Mouse (Mus musculus) kidney, postnatal 0 days (tissue): Measurements from ENCODE around the gene Stpg4. TPM values are rescaled to one million over a fixed set of nuclear protein-coding genes. Genes with fewer than 3 reads are reported as not detected.

Experiments used
- ATAC-seq: fragments of 200-750 bp; cut with Nextera tagmentation; replicated peaks from 2 replicates; pipeline ENCODE4 v1.8.0; 2017; ENCODE audit warnings: low read depth, moderate number of reproducible peaks, moderate TSS enrichment, moderate library complexity; ENCODE audit not compliant: low FRiP score
- DNase-seq: peaks from one replicate; pipeline ENCODE4 v3.0.0-alpha.2; 2016; ENCODE audit warnings: low spot score
- H3K27ac ChIP-seq: fragments of 300-500 bp; sonication (generic); 2 replicates; pipeline ENCODE4 v1.5.1; 2014; ENCODE audit warnings: mild to moderate bottlenecking
- H3K27me3 ChIP-seq: fragments of 300-500 bp; sonication (generic); 2 replicates; pipeline ENCODE4 v1.6.1; 2014; ENCODE audit warnings: low read length, mixed read lengths; ENCODE audit not compliant: insufficient read depth
- H3K36me3 ChIP-seq: fragments of 300-500 bp; sonication (generic); 2 replicates; pipeline ENCODE4 v1.6.1; 2014; ENCODE audit warnings: low read length, mixed read lengths; ENCODE audit not compliant: insufficient read depth
- H3K4me1 ChIP-seq: fragments of 300-500 bp; sonication (generic); replicated peaks from 2 replicates; pipeline ENCODE4 v1.6.1; 2014; ENCODE audit warnings: antibody characterized with exemption, low read length, mixed read lengths; ENCODE audit not compliant: insufficient read depth
- H3K4me2 ChIP-seq: fragments of 300-500 bp; sonication (generic); 2 replicates; pipeline ENCODE4 v1.6.1; 2014; ENCODE audit warnings: mild to moderate bottlenecking, low read length, moderate library complexity, mixed read lengths
- H3K4me3 ChIP-seq: fragments of 300-500 bp; sonication (generic); replicated peaks from 2 replicates; pipeline ENCODE4 v1.5.1; 2014; ENCODE audit warnings: low read depth, low read length
- H3K9ac ChIP-seq: fragments of 300-500 bp; sonication (generic); 2 replicates; pipeline ENCODE4 v1.6.1; 2014; ENCODE audit warnings: low read depth, low read length
- H3K9me3 ChIP-seq: fragments of 300-500 bp; sonication (generic); replicated peaks from 2 replicates; pipeline ENCODE4 v1.6.1; 2016; ENCODE audit warnings: low read length, inconsistent platforms, mixed read lengths
- CTCF ChIP-seq: IDR thresholded peaks from 2 replicates; pipeline ENCODE4 v1.5.1; 2016; ENCODE audit warnings: antibody characterized with exemption, low read depth, mild to moderate bottlenecking, moderate library complexity
- WGBS: fragments of 180-500 bp; shearing (Covaris S2); extraction: QIAGEN DNeasy Blood & Tissue Kit; methylation state at CpG from one replicate; pipeline ENCODE4 v1.1.7; 2014; 5-methylcytosine and 5-hydroxymethylcytosine counted together
- polyA plus RNA-seq: library from polyadenylated mRNA; unstranded; fragments of >200 nt; fragmentation: Nextera tagmentation; extraction: Ambion mirVana; gene quantifications from 2 replicates; pipeline ENCODE4 v1.2.1, GENCODE M21; 2015

The Stpg4 gene
- polyA plus RNA-seq, 1 experiment from 2014 or later: not detected

DNA sequence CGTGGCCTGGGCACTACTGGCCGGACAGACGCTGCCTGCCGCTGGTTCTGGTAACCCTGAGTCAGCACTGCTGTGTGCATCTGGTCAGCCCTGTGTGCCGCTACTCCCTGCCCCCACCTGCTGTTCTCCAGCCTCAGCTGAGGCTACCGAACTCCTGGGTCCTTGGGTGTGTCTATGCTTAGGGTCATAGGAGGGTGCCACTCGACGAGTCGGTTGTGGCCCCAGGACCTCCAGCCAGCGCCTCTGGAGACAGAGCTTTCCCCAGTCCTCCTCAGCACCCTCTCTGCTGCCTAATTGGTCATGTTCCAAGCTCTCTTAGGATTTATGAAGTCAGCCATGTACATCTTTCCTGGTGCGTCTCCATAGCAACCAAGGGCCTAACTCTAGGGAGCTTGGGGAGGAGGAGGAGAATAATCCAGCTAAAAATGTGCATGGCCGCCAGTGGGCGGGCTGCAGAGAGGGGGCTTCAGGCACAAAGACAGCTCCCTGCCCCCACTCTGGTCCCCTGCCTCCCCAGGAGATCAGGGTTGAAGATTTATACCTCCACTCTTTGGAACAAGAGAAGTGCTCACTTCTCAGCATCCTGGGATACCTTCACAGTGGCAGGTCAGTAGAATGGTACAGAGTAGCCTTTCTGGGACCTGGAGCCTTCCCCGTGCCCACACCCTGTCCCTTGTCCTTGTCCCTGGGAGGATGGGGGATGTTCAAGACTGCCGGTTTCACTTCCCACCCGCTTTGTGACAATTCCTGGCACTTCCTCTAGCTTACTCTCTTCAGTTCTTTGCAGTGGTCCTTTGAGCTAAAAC lies 49.0 kb downstream of the Stpg4 start:
- H3K4me3 ChIP-seq: no peak overlapping the region
- TF ChIP-seq CTCF: peak; percentile 15; the same call in 1 of the 2 replicates
- H3K27ac ChIP-seq: peak overlapping the region; percentile 77; the same call in 1 of the 2 replicates
- 32% methylated on average over 16 of the region's 16 CpGs for WGBS
- DNase-seq (peak; percentile 80), ATAC-seq (no peak)
- no peak overlapping the region for H3K9ac ChIP-seq
- H3K4me2 ChIP-seq: no peak overlapping the region
- no peaks in the 10 kb centered on the region for H3K9me3 ChIP-seq
- H3K27me3 ChIP-seq: no peaks in the 10 kb centered on the region
- peaks cover 34% of the 10 kb centered on the region for H3K4me1 ChIP-seq
- no peaks in the 10 kb centered on the region for H3K36me3 ChIP-seq

DNA sequence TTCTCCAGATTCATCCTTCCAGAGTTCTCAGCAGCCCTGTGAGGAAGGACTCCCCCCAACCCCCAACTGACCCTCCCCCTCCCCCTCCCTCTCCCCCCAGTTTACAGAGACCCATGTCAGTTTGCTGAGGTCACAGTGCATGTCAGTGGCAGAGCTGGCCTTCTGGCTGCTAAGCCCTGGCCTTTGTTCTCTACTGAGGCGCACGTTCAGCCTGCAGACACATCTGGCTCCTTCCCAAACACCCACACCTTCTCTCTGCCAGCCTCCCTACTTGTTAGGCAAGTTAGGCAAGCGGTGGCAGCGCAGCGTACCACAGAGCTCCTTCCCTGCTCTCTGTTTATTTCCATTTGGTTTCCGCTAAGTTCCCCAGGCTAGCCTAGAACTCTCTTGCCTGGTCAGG lies 50.0 kb downstream of the Stpg4 start:
- 56% methylated on average over 6 of the region's 6 CpGs for WGBS
- H3K36me3 ChIP-seq: no peaks in the 10 kb centered on the region
- no peak for ATAC-seq
- H3K4me1 ChIP-seq: peaks cover 34% of the 10 kb centered on the region
- no peak for TF ChIP-seq CTCF
- no peak overlapping the region for H3K9ac ChIP-seq
- H3K27me3 ChIP-seq: no peaks in the 10 kb centered on the region
- peak overlapping the region; percentile 77 for H3K27ac ChIP-seq
- no peak overlapping the region for H3K4me2 ChIP-seq
- no peak overlapping the region for H3K4me3 ChIP-seq
- DNase-seq: no peak
- no peaks in the 10 kb centered on the region for H3K9me3 ChIP-seq

DNA sequence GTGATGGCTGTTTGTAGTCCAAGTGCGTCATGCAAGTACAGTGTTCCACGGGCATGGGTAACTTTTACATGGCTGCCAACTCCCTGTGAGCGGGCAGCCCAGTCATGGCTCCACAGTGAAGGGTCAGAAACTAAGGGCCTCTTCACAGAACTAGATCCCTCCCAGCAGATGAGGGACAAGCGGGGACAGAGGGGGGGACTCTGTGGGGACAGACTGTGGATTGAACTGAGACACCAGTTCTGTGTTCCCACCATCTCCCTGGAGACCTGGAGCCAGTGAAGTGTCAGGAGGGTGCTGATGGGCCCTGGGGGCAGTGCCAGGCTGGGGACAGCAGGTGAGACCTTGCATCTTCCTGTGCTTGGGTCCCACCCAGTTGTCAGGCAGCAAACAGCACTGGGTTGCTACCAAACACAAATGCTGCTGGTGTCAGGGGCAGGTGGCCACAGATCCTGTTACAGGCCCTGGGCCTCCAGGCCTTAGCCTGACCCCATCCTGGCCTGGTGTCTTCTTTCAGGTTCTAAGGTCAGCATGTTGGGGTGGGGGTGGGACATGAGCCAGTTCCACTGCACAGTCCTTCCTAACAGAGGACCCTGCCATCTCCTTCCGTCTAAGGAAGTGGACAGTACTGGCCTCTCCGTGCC lies 50.6 kb downstream of the Stpg4 start:
- peak overlapping the region; percentile 77 for H3K27ac ChIP-seq
- peaks cover 34% of the 10 kb centered on the region for H3K4me1 ChIP-seq
- no peak overlapping the region for H3K4me2 ChIP-seq
- H3K27me3 ChIP-seq: no peaks in the 10 kb centered on the region
- H3K36me3 ChIP-seq: no peaks in the 10 kb centered on the region
- no peak overlapping the region for H3K9ac ChIP-seq
- H3K4me3 ChIP-seq: no peak overlapping the region
- ATAC-seq: no peak
- no peaks in the 10 kb centered on the region for H3K9me3 ChIP-seq
- 67% methylated on average over 6 of the region's 6 CpGs for WGBS
- DNase-seq: no peak
- TF ChIP-seq CTCF: no peak

DNA sequence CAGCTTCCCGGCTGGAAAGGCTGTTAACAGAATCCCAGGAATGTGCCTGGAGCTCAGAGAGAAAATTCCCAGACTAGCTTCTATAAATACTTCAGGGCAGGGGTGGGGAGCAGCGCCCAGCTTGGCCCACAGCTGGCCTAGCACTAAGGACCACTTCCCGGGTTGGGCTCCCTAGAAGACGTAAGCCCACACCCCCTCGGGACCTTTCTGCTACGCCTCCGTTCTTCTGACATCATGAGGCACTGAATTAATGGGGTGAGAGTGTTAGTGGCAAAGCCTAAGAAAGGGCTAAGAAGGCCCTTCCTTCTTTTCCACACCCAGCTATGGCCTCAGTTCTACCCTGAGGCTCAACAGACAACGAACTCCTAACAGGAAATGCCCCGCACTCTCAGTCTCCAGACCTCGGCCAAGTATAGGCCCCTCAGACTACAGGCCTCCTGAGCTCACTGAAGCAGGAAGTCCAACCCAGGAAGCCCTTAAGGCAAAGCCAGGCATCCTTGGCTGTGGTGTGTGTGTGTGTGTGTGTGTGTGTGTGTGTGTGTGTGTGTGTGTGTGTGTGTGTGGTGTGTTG lies 51.5 kb downstream of the Stpg4 start:
- Histone ChIP-seq H3K4me2 (no peak overlapping the region), H3K4me3 (no peak overlapping the region), H3K27me3 (no peaks in the 10 kb centered on the region), H3K36me3 (no peaks in the 10 kb centered on the region), H3K9ac (no peak overlapping the region), H3K27ac (peak overlapping the region; percentile 77), H3K4me1 (peaks cover 34% of the 10 kb centered on the region), H3K9me3 (no peaks in the 10 kb centered on the region)
- no peak for TF ChIP-seq CTCF
- WGBS: 8% methylated on average over 10 of the region's 10 CpGs
- peak; percentile 79 for DNase-seq
- ATAC-seq: peak; percentile 73

DNA sequence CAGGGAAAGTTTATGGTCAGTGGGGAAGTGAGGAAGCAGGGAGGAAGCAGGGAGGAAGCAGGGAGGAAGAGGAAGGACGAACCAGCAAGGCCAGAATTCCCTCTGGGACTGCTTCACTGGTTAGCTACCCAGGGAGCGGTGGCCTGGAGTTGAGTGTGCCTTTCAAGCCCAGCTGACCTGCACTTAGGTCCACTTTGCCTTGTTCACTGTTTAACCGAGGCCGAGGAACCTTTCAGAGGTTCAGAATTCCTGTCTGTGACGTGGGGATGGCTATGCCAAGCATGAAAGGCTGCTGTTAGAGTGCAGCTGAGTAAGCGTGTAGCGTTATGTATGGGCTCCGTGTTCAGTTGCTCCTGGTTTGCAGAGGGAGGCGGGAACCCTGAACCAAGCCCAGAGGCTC lies 54.2 kb downstream of the Stpg4 start:
- Histone ChIP-seq H3K4me3 (no peak overlapping the region), H3K4me1 (peaks cover 25% of the 10 kb centered on the region; the same call in 1 of the 2 replicates), H3K27me3 (no peaks in the 10 kb centered on the region), H3K4me2 (no peak overlapping the region), H3K27ac (no peak overlapping the region), H3K36me3 (no peaks in the 10 kb centered on the region), H3K9ac (no peak overlapping the region), H3K9me3 (no peaks in the 10 kb centered on the region)
- ATAC-seq (no peak), DNase-seq (no peak)
- no peak for TF ChIP-seq CTCF
- WGBS: 73% methylated on average over 9 of the region's 9 CpGs

DNA sequence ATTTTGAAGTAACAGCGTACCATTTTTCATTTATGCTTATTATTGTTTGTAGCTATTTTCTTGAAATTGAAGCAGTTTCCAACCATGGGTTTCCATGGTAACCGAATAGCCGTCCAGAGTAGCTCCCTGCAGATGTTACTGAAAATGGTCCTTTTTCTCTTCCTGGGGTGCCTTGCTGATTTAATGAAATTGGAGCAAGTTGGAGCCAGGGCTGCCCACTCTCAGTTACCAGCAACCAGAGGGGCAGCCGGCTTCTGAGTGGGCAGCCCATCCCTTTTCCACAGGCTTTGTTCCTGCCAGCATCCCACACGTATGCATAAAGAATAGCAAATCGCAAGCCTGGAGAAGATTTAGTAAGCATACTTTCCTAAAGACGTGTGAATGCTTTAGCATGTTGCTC lies 55.4 kb downstream of the Stpg4 start:
- ATAC-seq: no peak
- Histone ChIP-seq H3K27ac (no peak overlapping the region), H3K27me3 (no peaks in the 10 kb centered on the region), H3K4me3 (no peak overlapping the region), H3K9ac (no peak overlapping the region), H3K4me1 (peaks cover 31% of the 10 kb centered on the region; the same call in 1 of the 2 replicates), H3K4me2 (no peak overlapping the region), H3K9me3 (no peaks in the 10 kb centered on the region), H3K36me3 (no peaks in the 10 kb centered on the region)
- WGBS: 86% methylated on average over 7 of the region's 7 CpGs
- DNase-seq: no peak
- TF ChIP-seq CTCF: no peak
